Mouse (Mus musculus) forelimb bud, embryonic 11.5 days (tissue): ENCODE measurements around the gene Sult6b1.

Experiments used
- DNase-seq: peaks from one replicate; pipeline ENCODE4 v3.0.0-alpha.2; 2012; ENCODE audit warnings: low read depth, low spot score

Sult6b1 gene

GRCm38 (mm10) chr17:78885286-78886065, 21.3 kb downstream of the Sult6b1 start:
- no peak for DNase-seq

- DNase-seq = no peak
Measured at GRCm38 (mm10) chr17:78883291-78883690, 23.5 kb downstream of the Sult6b1 start.

GRCm38 (mm10) chr17:78882401-78883112, 24.2 kb downstream of the Sult6b1 start, which contains the start of gene Eif2ak2:
TSS of gene Eif2ak2 (minus strand) at chr17:78882573.
- DNase-seq = peak; percentile 74

- no peak for DNase-seq
Measured at GRCm38 (mm10) chr17:78881878-78882304, 24.9 kb downstream of the Sult6b1 start.

- no peak for DNase-seq
Measured at GRCm38 (mm10) chr17:78873886-78874285, 32.9 kb downstream of the Sult6b1 start.

- DNase-seq = no peak
Measured at GRCm38 (mm10) chr17:78856243-78856642, 50.5 kb downstream of the Sult6b1 start.

- DNase-seq = no peak
Measured at GRCm38 (mm10) chr17:78842271-78842928, 64.4 kb downstream of the Sult6b1 start.

- peak; percentile 3 for DNase-seq
Measured at GRCm38 (mm10) chr17:78836056-78836455, 70.7 kb downstream of the Sult6b1 start.

GRCm38 (mm10) chr17:78834856-78835835, 71.6 kb downstream of the Sult6b1 start, which contains the start of the genes Heatr5b and Gpatch11:
TSS of gene Heatr5b (minus strand) at chr17:78835364.
TSS of gene Gpatch11 (plus strand) at chr17:78835567.
- peak; percentile 97 for DNase-seq
